Mouse (Mus musculus): ENCODE measurements around the gene Fam241a. TPM values are rescaled to one million over a fixed set of nuclear protein-coding genes. Genes with fewer than 3 reads are reported as not detected.

Gene Fam241a
- polyA plus RNA-seq, 2 experiments: 24.2 to 51.9 TPM

GRCm38 (mm10) chr3:127843324-127843940 lies 52.7 kb downstream of the Fam241a start:
- no peak overlapping the region for H3K4me3 ChIP-seq (ENCODE audit: insufficient read depth in 1 of 2, low read depth in 2 of 2, low read length in 2 of 2)
- peak overlapping the region; percentile 22 for H3K4me2 ChIP-seq (ENCODE audit: low read depth)
- DNase-seq (ENCODE audit: low read depth in 3 of 3, low spot score in 3 of 3): peak in 1 of 3 experiments; percentile 44
- peaks cover 19 to 22% of the 10 kb centered on the region in 2 experiments for H3K4me1 ChIP-seq (replicated peaks; ENCODE audit: control insufficient read depth in 2 of 2, insufficient read depth in 2 of 2, low read length in 1 of 2)
- no peaks in the 10 kb centered on the region for H3K9me3 ChIP-seq (ENCODE audit: control insufficient read depth, low read length)
- H3K9ac ChIP-seq (replicated peaks): no peak overlapping the region
- no peaks in the 10 kb centered on the region; the same call in 1 of the 2 replicates for H3K27me3 ChIP-seq (ENCODE audit: control insufficient read depth, insufficient read depth, low read length)
- H3K27ac ChIP-seq: no peak overlapping the region
- TF ChIP-seq CTCF (IDR thresholded peaks at IDR 0.05; ENCODE audit: low read depth): no peak
- no peak for TF ChIP-seq EP300 (IDR thresholded peaks at IDR 0.05; ENCODE audit: low read depth)
- ATAC-seq (ENCODE audit: insufficient read depth): peak; percentile 44; the same call in 1 of the 2 replicates
- WGBS (ENCODE audit: insufficient replicate concordance): 58% methylated on average over 2 of the region's 2 CpGs
- H3K36me3 ChIP-seq (replicated peaks; ENCODE audit: control insufficient read depth, insufficient read depth, low read depth): no peaks in the 10 kb centered on the region

- no peak overlapping the region for H3K4me2 ChIP-seq (ENCODE audit: low read depth)
- WGBS (ENCODE audit: insufficient replicate concordance): 74% methylated on average over 8 of the region's 8 CpGs
- no peak overlapping the region for H3K27ac ChIP-seq
- H3K4me3 ChIP-seq (ENCODE audit: insufficient read depth in 1 of 2, low read depth in 2 of 2, low read length in 2 of 2): no peak overlapping the region
- ATAC-seq (ENCODE audit: insufficient read depth) (no peak), DNase-seq (ENCODE audit: low read depth in 3 of 3, low spot score in 3 of 3) (no peak)
- no peaks in the 10 kb centered on the region for H3K36me3 ChIP-seq (replicated peaks; ENCODE audit: control insufficient read depth, insufficient read depth, low read depth)
- no peaks in the 10 kb centered on the region; the same call in 1 of the 2 replicates for H3K27me3 ChIP-seq (ENCODE audit: control insufficient read depth, insufficient read depth, low read length)
- H3K4me1 ChIP-seq (replicated peaks; ENCODE audit: control insufficient read depth in 2 of 2, insufficient read depth in 2 of 2, low read length in 1 of 2): peaks cover 18 to 23% of the 10 kb centered on the region in 2 experiments
- TF ChIP-seq CTCF (IDR thresholded peaks at IDR 0.05; ENCODE audit: low read depth): no peak
- TF ChIP-seq EP300 (IDR thresholded peaks at IDR 0.05; ENCODE audit: low read depth): no peak
- H3K9ac ChIP-seq (replicated peaks): no peak overlapping the region
- no peaks in the 10 kb centered on the region for H3K9me3 ChIP-seq (ENCODE audit: control insufficient read depth, low read length)
Observed at GRCm38 (mm10) chr3:127841926-127842325, 54.2 kb downstream of the Fam241a start.

- H3K9me3 ChIP-seq (ENCODE audit: control insufficient read depth, low read length): no peaks in the 10 kb centered on the region
- 21% methylated on average over 8 of the region's 8 CpGs for WGBS (ENCODE audit: insufficient replicate concordance)
- H3K4me2 ChIP-seq (ENCODE audit: low read depth): peak overlapping the region; percentile 88
- H3K36me3 ChIP-seq (replicated peaks; ENCODE audit: control insufficient read depth, insufficient read depth, low read depth): no peaks in the 10 kb centered on the region
- H3K9ac ChIP-seq (replicated peaks): peak overlapping the region; percentile 83
- peaks cover 16 to 25% of the 10 kb centered on the region in 2 experiments for H3K4me1 ChIP-seq (replicated peaks; ENCODE audit: control insufficient read depth in 2 of 2, insufficient read depth in 2 of 2, low read length in 1 of 2)
- no peak for DNase-seq (ENCODE audit: low read depth in 3 of 3, low spot score in 3 of 3)
- TF ChIP-seq EP300 (IDR thresholded peaks at IDR 0.05; ENCODE audit: low read depth) (no peak), CTCF (IDR thresholded peaks at IDR 0.05; ENCODE audit: low read depth) (no peak)
- peak overlapping the region; percentile 96 for H3K27ac ChIP-seq
- no peaks in the 10 kb centered on the region; the same call in 1 of the 2 replicates for H3K27me3 ChIP-seq (ENCODE audit: control insufficient read depth, insufficient read depth, low read length)
- no peak; the same call in 1 of the 2 replicates for ATAC-seq (ENCODE audit: insufficient read depth)
- peak overlapping the region; percentile 72 to 78 for H3K4me3 ChIP-seq (ENCODE audit: insufficient read depth in 1 of 2, low read depth in 2 of 2, low read length in 2 of 2)
Observed at GRCm38 (mm10) chr3:127837972-127838644, 58.0 kb downstream of the Fam241a start.

GRCm38 (mm10) chr3:127837154-127837865 lies 58.8 kb downstream of the Fam241a start, which contains the start of gene Ap1ar:
Gene Ap1ar (minus strand): TSS chr3:127837523.
- WGBS (ENCODE audit: insufficient replicate concordance): under 1% methylated on average over 87 of the region's 89 CpGs
- DNase-seq (ENCODE audit: low read depth in 3 of 3, low spot score in 3 of 3) (peak; percentile 89 to 93 (median 91)), ATAC-seq (ENCODE audit: insufficient read depth) (peak; percentile 91)
- Histone ChIP-seq H3K9me3 (ENCODE audit: control insufficient read depth, low read length) (no peaks in the 10 kb centered on the region), H3K27me3 (ENCODE audit: control insufficient read depth, insufficient read depth, low read length) (no peaks in the 10 kb centered on the region; the same call in 1 of the 2 replicates), H3K4me2 (ENCODE audit: low read depth) (peak within 1 kb of the TSS; percentile 88), H3K4me1 (replicated peaks; ENCODE audit: control insufficient read depth in 2 of 2, insufficient read depth in 2 of 2, low read length in 1 of 2) (peaks cover 11 to 19% of the 10 kb centered on the region in 2 experiments), H3K27ac (peak within 1 kb of the TSS; percentile 96), H3K4me3 (ENCODE audit: insufficient read depth in 1 of 2, low read depth in 2 of 2, low read length in 2 of 2) (peak within 1 kb of the TSS; percentile 78 to 79), H3K36me3 (replicated peaks; ENCODE audit: control insufficient read depth, insufficient read depth, low read depth) (no peaks in the 10 kb centered on the region; the same call in 1 of the 2 replicates), H3K9ac (replicated peaks) (peak within 1 kb of the TSS; percentile 83)
- TF ChIP-seq CTCF (IDR thresholded peaks at IDR 0.05; ENCODE audit: low read depth): peak; percentile 89
- TF ChIP-seq EP300 (IDR thresholded peaks at IDR 0.05; ENCODE audit: low read depth): peak; percentile 45; the same call in 1 of the 2 replicates

All from liver, embryonic 14.5 days (tissue).